Mouse (Mus musculus) ES-Bruce4 (cell line): Measurements from ENCODE around the gene Arhgap18. TPM values are rescaled to one million over a fixed set of nuclear protein-coding genes. Genes with fewer than 3 reads are reported as not detected.

Experiments
- H3K27ac ChIP-seq: 2 replicates; pipeline ENCODE4 v1.5.1; 2012; ENCODE audit warnings: low read length, inconsistent platforms; ENCODE audit not compliant: insufficient read depth
- H3K27me3 ChIP-seq: 2 replicates; pipeline ENCODE4 v1.6.1; 2012; ENCODE audit warnings: mild to moderate bottlenecking, low read length, inconsistent platforms; ENCODE audit not compliant: control insufficient read depth, poor library complexity, insufficient read depth, severe bottlenecking
- H3K36me3 ChIP-seq: 2 replicates; pipeline ENCODE4 v1.6.1; 2012; ENCODE audit warnings: inconsistent platforms, mild to moderate bottlenecking, low read length, moderate library complexity; ENCODE audit not compliant: control insufficient read depth, poor library complexity, insufficient read depth, severe bottlenecking
- H3K4me1 ChIP-seq: one replicate; pipeline ENCODE4 v1.8.1; 2011; ENCODE audit warnings: low read length; ENCODE audit not compliant: control insufficient read depth, insufficient read depth
- H3K4me3 ChIP-seq: 2 replicates; pipeline ENCODE4 v1.5.1; 2011; ENCODE audit warnings: low read depth, mild to moderate bottlenecking, low read length
- H3K9ac ChIP-seq: 2 replicates; pipeline ENCODE4 v1.6.1; 2012; ENCODE audit warnings: low read depth, mild to moderate bottlenecking, inconsistent platforms; ENCODE audit not compliant: poor library complexity, severe bottlenecking
- H3K9me3 ChIP-seq: replicated peaks from 2 replicates; pipeline ENCODE4 v1.6.1; 2012; ENCODE audit warnings: mild to moderate bottlenecking, low read length, inconsistent platforms; ENCODE audit not compliant: control insufficient read depth, poor library complexity, insufficient read depth, severe bottlenecking
- CTCF ChIP-seq: IDR thresholded peaks from one replicate; pipeline ENCODE4 v1.8.1; 2011; ENCODE audit warnings: low read depth, low read length
- EP300 ChIP-seq: IDR thresholded peaks from 2 replicates; pipeline ENCODE4 v1.6.1; 2011; ENCODE audit warnings: low read depth, low read length; ENCODE audit not compliant: insufficient read depth
- POLR2A ChIP-seq: IDR thresholded peaks from one replicate; pipeline ENCODE4 v1.8.1; 2011; ENCODE audit warnings: low read length; ENCODE audit not compliant: insufficient read depth
- polyA plus RNA-seq: library from polyadenylated mRNA; stranded (reverse); fragments of >200 nt; gene quantifications from 2 replicates; pipeline ENCODE4 v1.2.4, GENCODE M21; 2011; ENCODE audit warnings: low read depth; ENCODE audit not compliant: missing spikeins, insufficient read depth, insufficient read length

Gene Arhgap18
- polyA plus RNA-seq, 1 experiment = 6.9 TPM

GRCm38 (mm10) chr10:26815646-26816045, 62.4 kb downstream of the Arhgap18 start:
- no peak overlapping the region for H3K27ac ChIP-seq
- no peaks in the 10 kb centered on the region for H3K4me1 ChIP-seq
- no peaks in the 10 kb centered on the region for H3K27me3 ChIP-seq
- H3K9me3 ChIP-seq = no peaks in the 10 kb centered on the region
- no peak for TF ChIP-seq CTCF
- TF ChIP-seq POLR2A = no peak
- TF ChIP-seq EP300 = no peak
- no peak overlapping the region for H3K9ac ChIP-seq
- H3K4me3 ChIP-seq = no peak overlapping the region
- no peaks in the 10 kb centered on the region for H3K36me3 ChIP-seq

DNA sequence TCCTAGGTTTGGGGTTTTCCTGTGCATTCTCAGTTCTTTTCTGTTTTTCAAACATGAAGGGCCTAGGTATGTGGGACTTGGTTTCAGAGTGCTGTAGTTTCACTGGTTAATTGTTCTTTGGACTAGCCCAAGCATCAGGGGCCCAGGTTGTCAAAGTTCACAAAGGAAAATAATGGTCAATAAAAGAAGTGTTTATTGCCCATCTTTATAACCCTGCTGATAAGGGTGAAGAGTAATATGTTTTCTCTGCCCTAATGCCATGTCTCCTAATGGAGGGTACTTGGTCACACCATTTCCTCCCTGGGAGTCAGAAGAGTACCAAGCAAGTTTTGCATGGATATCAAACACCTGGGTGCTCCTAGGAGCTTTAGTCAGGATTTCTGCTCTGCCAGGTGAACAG, 67.1 kb downstream of the Arhgap18 start:
- no peaks in the 10 kb centered on the region for H3K27me3 ChIP-seq
- H3K4me1 ChIP-seq = no peaks in the 10 kb centered on the region
- no peak overlapping the region for H3K4me3 ChIP-seq
- no peak overlapping the region for H3K9ac ChIP-seq
- no peaks in the 10 kb centered on the region for H3K9me3 ChIP-seq
- no peak overlapping the region for H3K27ac ChIP-seq
- no peaks in the 10 kb centered on the region for H3K36me3 ChIP-seq
- TF ChIP-seq POLR2A = no peak
- TF ChIP-seq CTCF = no peak
- no peak for TF ChIP-seq EP300

DNA sequence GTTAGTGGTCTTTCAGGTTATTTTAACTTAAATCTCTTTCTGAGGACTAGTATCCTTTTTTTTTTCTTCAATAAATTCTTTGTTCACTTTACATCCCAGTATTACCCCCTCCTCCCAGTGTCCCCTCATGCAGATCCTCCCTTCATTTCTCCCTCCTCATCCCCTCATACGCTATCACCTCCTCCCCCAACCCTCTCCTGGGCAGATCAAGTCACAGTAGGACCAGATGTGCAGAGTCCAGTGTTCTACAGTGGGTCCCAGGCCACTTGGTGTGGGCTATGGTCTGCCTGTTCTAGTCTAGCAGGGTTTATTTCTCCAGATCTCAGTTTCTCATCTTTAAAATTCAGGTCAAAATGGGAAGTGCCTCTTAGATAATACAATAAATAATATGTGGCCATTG, 67.7 kb downstream of the Arhgap18 start:
- H3K9me3 ChIP-seq = no peaks in the 10 kb centered on the region
- H3K27me3 ChIP-seq = no peaks in the 10 kb centered on the region
- no peak overlapping the region for H3K4me3 ChIP-seq
- H3K9ac ChIP-seq = no peak overlapping the region
- no peaks in the 10 kb centered on the region for H3K4me1 ChIP-seq
- H3K36me3 ChIP-seq = no peaks in the 10 kb centered on the region
- TF ChIP-seq CTCF (no peak), POLR2A (no peak), EP300 (no peak)
- H3K27ac ChIP-seq = no peak overlapping the region

DNA sequence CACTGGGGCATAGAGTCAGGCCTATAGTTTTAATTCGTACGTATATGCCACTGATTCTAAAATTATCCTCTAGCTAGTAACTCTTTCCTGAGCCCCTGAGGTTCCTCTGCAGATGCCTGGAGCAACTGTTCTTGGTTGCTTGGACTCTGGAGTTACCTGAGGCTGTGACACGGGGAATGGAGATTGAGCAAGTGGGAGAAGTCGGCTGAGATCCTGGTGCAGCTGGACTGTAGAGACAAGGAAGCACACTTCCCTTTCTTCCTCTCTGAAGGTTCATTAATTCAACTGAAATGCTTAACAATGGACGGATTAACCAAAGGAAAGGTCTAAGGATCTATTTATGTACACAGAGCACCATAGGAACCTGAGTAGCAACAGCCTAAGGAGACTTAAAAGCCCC, 70.8 kb downstream of the Arhgap18 start:
- no peak for TF ChIP-seq EP300
- TF ChIP-seq CTCF = no peak
- TF ChIP-seq POLR2A = no peak
- Histone ChIP-seq H3K9ac (no peak overlapping the region), H3K27me3 (no peaks in the 10 kb centered on the region), H3K9me3 (no peaks in the 10 kb centered on the region), H3K4me3 (no peak overlapping the region), H3K4me1 (no peaks in the 10 kb centered on the region), H3K27ac (no peak overlapping the region), H3K36me3 (no peaks in the 10 kb centered on the region)

DNA sequence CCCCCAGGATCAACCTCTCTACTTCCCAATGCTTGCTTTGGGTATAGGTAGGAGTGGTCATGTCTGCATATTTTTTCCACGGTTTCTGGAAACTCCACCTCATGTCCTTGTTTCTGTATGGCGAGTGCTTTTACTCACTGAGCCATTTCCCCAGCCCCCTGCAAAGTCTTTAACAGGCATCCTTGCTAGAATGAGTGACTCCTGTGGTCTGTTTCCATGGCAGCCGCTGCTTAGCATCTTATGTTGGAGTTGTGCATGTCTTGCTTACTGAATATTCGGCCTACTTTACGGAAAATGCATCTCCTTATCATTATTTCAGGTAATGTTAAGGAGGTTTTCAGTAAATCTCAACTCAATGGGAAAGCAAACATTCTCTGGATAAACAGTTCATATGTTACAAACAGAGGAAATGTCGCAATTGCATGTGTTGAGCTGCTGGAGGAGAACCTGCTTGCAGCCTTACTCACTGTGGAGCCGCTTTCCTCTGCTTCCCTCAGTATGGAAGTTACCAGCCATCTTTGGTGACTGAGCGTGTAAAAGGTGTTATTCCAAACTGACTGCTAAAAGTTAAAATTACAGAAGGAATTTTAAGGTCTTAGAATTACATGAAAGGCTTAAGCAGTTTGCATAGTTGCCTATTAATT, 72.1 kb downstream of the Arhgap18 start:
- H3K27me3 ChIP-seq = no peaks in the 10 kb centered on the region
- H3K27ac ChIP-seq = no peak overlapping the region
- H3K4me1 ChIP-seq = no peaks in the 10 kb centered on the region
- H3K9ac ChIP-seq = no peak overlapping the region
- no peak for TF ChIP-seq CTCF
- TF ChIP-seq EP300 = no peak
- TF ChIP-seq POLR2A = no peak
- H3K4me3 ChIP-seq = no peak overlapping the region
- H3K36me3 ChIP-seq = no peaks in the 10 kb centered on the region
- no peaks in the 10 kb centered on the region for H3K9me3 ChIP-seq

- H3K9ac ChIP-seq = no peak overlapping the region
- no peaks in the 10 kb centered on the region for H3K27me3 ChIP-seq
- H3K9me3 ChIP-seq = no peaks in the 10 kb centered on the region
- TF ChIP-seq EP300 (no peak), CTCF (no peak), POLR2A (no peak)
- no peak overlapping the region for H3K27ac ChIP-seq
- no peak overlapping the region for H3K4me3 ChIP-seq
- no peaks in the 10 kb centered on the region for H3K4me1 ChIP-seq
- H3K36me3 ChIP-seq = no peaks in the 10 kb centered on the region
Observed at GRCm38 (mm10) chr10:26827315-26827714, 74.1 kb downstream of the Arhgap18 start.
